Mouse (Mus musculus) testis, adult 2 months (tissue): ENCODE data around the gene Prap1. TPM values are rescaled to one million over a fixed set of nuclear protein-coding genes. Genes with fewer than 3 reads are reported as not detected.

ENCODE experiments used
- H3K27ac ChIP-seq: fragments of 200-500 bp; 2 replicates; pipeline ENCODE4 v1.5.1; 2012; ENCODE audit warnings: low read depth, low read length; ENCODE audit not compliant: control insufficient read depth, insufficient read depth
- H3K27me3 ChIP-seq: fragments of 200-500 bp; 2 replicates; pipeline ENCODE4 v1.6.1; 2012; ENCODE audit warnings: mild to moderate bottlenecking, low read length, moderate library complexity; ENCODE audit not compliant: control insufficient read depth, insufficient read depth
- H3K36me3 ChIP-seq: fragments of 200-500 bp; 2 replicates; pipeline ENCODE4 v1.6.1; 2012; ENCODE audit warnings: mild to moderate bottlenecking, low read length; ENCODE audit not compliant: control insufficient read depth, insufficient read depth
- H3K4me1 ChIP-seq: fragments of 200-500 bp; 2 replicates; pipeline ENCODE4 v1.6.1; 2012; ENCODE audit warnings: low read length; ENCODE audit not compliant: control insufficient read depth, insufficient read depth
- H3K4me3 ChIP-seq: fragments of 200-500 bp; 2 replicates; pipeline ENCODE4 v1.5.1; 2012; ENCODE audit warnings: low read depth, mild to moderate bottlenecking, low read length, moderate library complexity, mixed read lengths; ENCODE audit not compliant: control insufficient read depth
- CTCF ChIP-seq: fragments of 200-500 bp; IDR thresholded peaks from 2 replicates; pipeline ENCODE4 v1.5.1; 2012; ENCODE audit warnings: low read depth, mild to moderate bottlenecking, inconsistent platforms, low read length, moderate library complexity; ENCODE audit not compliant: control insufficient read depth, insufficient read depth, insufficient replicate concordance
- POLR2A ChIP-seq: fragments of 200-500 bp; IDR thresholded peaks from 2 replicates; pipeline ENCODE4 v1.6.1; 2012; ENCODE audit warnings: low read depth, mild to moderate bottlenecking, inconsistent platforms, low read length, moderate library complexity; ENCODE audit not compliant: control insufficient read depth
- polyA plus RNA-seq: library from polyadenylated mRNA; depleted of rRNA; stranded (reverse); fragments of >200 nt; gene quantifications from 2 replicates; pipeline ENCODE4 v1.2.3, GENCODE M21; 2012; rRNA removed

Gene Prap1
- polyA plus RNA-seq, 1 experiment, result 0.73 TPM

- peak within 1 kb of the TSS; percentile 95 for H3K4me3 ChIP-seq
- H3K36me3 ChIP-seq, result no peaks in the 10 kb centered on the region
- TF ChIP-seq CTCF (no peak), POLR2A (peak; percentile 80)
- peaks cover 7% of the 10 kb centered on the region for H3K4me1 ChIP-seq
- no peaks in the 10 kb centered on the region for H3K27me3 ChIP-seq
- H3K27ac ChIP-seq, result peak within 1 kb of the TSS; percentile 19
Measured at GRCm38 (mm10) chr7:140137135-140138020, 44.2 kb downstream of the Prap1 start, which contains the start of gene Mtg1. Mtg1 (plus strand) TSS chr7:140137564.

DNA sequence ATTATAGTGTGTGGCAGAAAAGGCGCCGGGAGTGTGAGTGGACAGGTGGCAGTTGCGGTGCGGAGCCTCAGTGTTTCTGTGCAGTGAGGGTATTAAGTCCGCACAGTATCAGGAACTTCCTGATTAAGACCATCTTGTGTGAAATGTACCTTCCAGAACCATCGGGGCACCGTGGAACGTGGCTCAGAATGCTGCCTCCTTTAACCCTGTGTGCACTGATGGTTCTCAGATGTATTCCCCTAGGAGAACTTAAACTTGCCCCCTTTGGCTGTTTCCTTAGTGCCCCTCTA lies 44.8 kb downstream of the Prap1 start:
- Histone ChIP-seq H3K27me3 (no peaks in the 10 kb centered on the region), H3K36me3 (no peaks in the 10 kb centered on the region), H3K27ac (peak overlapping the region; percentile 19), H3K4me1 (peaks cover 7% of the 10 kb centered on the region), H3K4me3 (peak overlapping the region; percentile 95)
- TF ChIP-seq CTCF (no peak), POLR2A (no peak)

GRCm38 (mm10) chr7:140141350-140141749 lies 48.2 kb downstream of the Prap1 start:
- H3K4me1 ChIP-seq, result peaks cover 7% of the 10 kb centered on the region
- no peak overlapping the region for H3K27ac ChIP-seq
- TF ChIP-seq POLR2A (no peak), CTCF (peak; percentile 52; the same call in 1 of the 2 replicates)
- H3K36me3 ChIP-seq, result no peaks in the 10 kb centered on the region
- no peaks in the 10 kb centered on the region for H3K27me3 ChIP-seq
- no peak overlapping the region for H3K4me3 ChIP-seq

GRCm38 (mm10) chr7:140144550-140144949 lies 51.4 kb downstream of the Prap1 start:
- Histone ChIP-seq H3K36me3 (no peaks in the 10 kb centered on the region; the same call in 1 of the 2 replicates), H3K27ac (no peak overlapping the region), H3K4me3 (no peak overlapping the region), H3K27me3 (no peaks in the 10 kb centered on the region), H3K4me1 (no peaks in the 10 kb centered on the region)
- TF ChIP-seq POLR2A (no peak), CTCF (no peak)

Other genes starting within 250 kb of the Prap1 start
- gene Kndc1, start 198.7 kb upstream of the Prap1 start, polyA plus RNA-seq, result 3.6 and 3.9 TPM in 2 replicates
- 1.5 and 2.1 TPM in 2 replicates for gene Utf1, start 149.6 kb upstream of the Prap1 start, polyA plus RNA-seq
- gene 6430531B16Rik, start 114.6 kb upstream of the Prap1 start, polyA plus RNA-seq, result 108 and 114 TPM in 2 replicates
- 6.9 and 7.0 TPM in 2 replicates for gene Adam8, start 100.8 kb upstream of the Prap1 start, polyA plus RNA-seq
- 57.7 and 58.9 TPM in 2 replicates for gene Zfp511, start 57.0 kb upstream of the Prap1 start, polyA plus RNA-seq
- 60.3 and 67.5 TPM in 2 replicates for gene Tubgcp2, start 56.7 kb upstream of the Prap1 start, polyA plus RNA-seq
- 0.12 TPM in 1 of 2 replicates, not detected in the other for gene Msx3, start 44.3 kb upstream of the Prap1 start, polyA plus RNA-seq
- gene Caly, start 10.8 kb upstream of the Prap1 start, polyA plus RNA-seq, result 3.7 and 4.6 TPM in 2 replicates
- gene Fuom, start 9.0 kb downstream of the Prap1 start, polyA plus RNA-seq, result 2.1 and 2.7 TPM in 2 replicates
- 3.0 and 4.2 TPM in 2 replicates for gene Paox, start 22.4 kb downstream of the Prap1 start, polyA plus RNA-seq
- gene Echs1, start 23.1 kb downstream of the Prap1 start, polyA plus RNA-seq, result 22.0 and 24.2 TPM in 2 replicates
- 10.7 and 11.3 TPM in 2 replicates for gene Mtg1, start 44.2 kb downstream of the Prap1 start, polyA plus RNA-seq
- gene Sprn, start 61.5 kb downstream of the Prap1 start, polyA plus RNA-seq, result 0.13 and 0.30 TPM in 2 replicates
- gene Olfr522, start 71.4 kb downstream of the Prap1 start, polyA plus RNA-seq, result not detected in 2 replicates
- gene Olfr523, start 79.8 kb downstream of the Prap1 start, polyA plus RNA-seq, result not detected in 2 replicates
- gene Olfr524, start 112.6 kb downstream of the Prap1 start, polyA plus RNA-seq, result not detected in 2 replicates
- 0.02 and 0.28 TPM in 2 replicates for gene Cd163l1, start 124.9 kb downstream of the Prap1 start, polyA plus RNA-seq
- gene 5830411N06Rik, start 153.9 kb downstream of the Prap1 start, polyA plus RNA-seq, result 0.13 and 0.19 TPM in 2 replicates
- gene Olfr525, start 227.5 kb downstream of the Prap1 start, polyA plus RNA-seq, result not detected in 2 replicates
- not detected in 2 replicates for gene Olfr527, start 240.6 kb downstream of the Prap1 start, polyA plus RNA-seq